Mouse (Mus musculus): ENCODE measurements around the gene Mrpl55.

Mrpl55 gene

DNA sequence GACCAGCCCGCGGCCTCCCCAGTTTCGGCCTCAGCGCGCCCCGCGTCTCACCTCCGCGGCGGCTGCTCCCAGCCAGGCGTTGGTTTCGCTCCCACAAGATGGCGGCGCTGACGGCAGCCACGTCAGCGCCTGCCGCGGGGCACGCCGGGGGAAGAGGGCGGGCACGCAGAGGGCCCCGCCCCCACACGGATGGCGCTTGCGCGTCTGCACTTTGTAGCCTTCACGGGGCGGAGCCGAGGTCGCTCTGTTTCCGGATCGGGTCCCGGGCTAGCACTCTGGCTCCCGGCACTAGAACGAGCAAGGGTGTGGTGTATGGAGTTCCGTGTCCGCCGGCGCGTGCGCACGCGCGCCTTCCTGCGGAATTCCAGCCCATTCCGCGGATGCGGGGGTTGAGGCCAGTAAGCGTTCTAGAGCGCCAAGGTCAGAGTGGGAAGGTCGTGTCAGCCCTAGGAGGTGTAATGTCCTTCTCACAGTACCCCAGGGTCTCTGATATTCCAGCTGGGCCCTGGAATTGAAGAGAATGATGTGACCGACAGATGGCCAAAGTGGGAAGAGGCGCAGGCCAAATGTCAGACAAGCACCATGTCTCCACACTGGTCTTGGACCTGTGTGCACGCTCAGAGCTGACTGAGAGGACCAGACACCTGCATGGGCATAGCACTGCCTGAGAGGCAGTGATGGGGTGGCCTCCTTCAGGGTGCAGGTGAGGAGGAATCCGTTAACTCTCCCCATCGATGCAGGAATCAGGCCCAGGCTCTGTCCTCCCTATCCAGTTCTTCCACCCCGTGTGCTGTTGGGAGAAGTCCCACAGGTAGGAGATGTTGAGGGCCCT, 26.1 kb downstream of the Mrpl55 start, which contains the start of gene Arf1:
Arf1 (minus strand) TSS at position 149 of the 832 bp plus-strand sequence.
- peak; percentile 97 to 99 for DNase-seq

DNA sequence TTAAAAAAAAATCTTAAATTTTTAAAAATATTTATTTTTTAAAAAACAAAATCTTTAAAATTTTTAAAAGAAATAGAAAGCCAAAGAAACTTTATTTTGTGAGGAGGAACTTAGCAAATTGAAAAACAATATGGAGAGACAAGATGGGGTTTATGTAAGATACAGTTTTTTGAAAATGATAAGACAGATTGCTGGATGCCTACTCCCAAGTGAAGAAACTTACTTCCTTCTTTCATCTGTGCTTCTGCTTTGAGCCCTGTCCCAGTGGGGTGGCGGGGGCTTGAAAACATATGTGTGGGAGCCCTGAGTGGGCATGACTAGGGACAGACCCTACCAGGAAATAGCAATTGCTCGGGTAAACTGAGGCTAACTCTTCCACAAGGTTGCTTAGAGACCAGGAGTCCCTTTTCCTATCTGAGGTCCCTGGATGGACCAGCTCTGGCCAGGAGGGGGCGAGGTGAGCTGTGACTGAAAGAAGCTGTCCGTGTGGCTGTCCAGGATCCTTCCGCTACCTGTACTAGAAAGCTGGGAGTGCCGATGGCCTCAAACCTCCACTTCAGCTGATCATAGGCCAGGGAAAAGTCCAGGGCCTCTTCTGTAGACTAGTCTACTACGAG, 28.0 kb downstream of the Mrpl55 start:
- peak; percentile 74 to 90 for DNase-seq

DNA sequence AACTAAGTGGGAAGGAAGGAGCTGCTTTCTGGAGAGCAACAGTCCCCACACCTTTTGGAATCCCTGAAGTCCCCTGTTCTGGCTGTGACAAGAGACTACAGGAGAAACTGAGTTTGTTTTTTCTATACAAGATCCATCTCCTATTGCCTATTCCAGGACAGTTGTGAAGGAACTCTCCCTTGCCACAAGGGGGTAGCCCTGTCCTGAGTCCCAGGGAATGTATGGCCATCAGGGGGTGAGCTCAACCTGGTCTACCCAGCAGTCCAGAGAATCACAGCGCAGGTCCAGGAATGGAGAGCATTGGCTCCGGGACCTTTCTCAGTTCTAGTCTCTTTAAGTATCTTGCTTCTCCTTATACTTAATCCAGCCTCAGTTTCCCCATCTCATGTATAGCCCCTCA, 30.5 kb downstream of the Mrpl55 start:
- DNase-seq = no peak

DNA sequence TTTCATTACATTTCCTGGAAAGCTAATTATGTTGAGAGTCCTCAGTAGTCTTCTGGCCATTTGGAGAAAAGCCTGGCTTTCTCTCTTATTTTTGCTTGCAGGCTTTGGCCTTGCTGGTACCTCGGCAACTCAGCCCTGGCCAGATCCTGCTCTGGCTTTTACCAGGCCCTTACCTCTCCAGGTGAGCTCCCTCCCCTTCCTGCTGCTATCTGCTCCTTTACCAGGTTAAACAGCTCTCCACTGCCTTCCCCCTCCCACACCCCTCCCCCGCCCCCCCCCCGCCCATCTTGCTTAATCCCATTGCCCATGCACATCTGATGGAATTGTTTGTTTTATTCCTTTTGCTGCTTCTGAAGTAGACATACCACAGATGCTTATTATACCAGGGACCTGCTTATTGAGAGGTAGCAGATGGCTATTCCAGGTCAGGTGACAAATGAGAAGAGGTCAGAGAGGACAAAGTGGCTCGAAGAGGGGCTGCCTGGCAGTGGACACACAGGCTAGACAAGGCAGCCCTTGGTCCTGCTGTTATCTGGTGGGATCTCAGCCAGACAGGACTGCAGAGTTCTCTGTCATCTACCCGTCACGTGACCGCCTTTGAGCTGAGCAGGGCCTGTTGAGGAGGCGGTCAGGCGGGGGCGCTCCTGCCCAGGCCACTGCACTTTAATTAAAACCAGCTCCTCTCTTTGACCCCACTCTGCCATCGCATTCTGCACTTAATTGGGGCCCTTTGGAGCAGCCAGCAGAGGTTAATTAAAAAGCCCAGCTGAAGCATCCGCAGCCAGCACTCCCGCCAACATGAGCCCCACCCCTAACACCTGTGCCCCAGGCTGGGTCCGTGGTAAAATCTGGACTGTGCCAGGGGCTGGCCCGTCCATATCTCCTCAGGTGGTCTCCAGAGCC, 36.5 kb downstream of the Mrpl55 start:
- peak; percentile 77 to 87 for DNase-seq

DNA sequence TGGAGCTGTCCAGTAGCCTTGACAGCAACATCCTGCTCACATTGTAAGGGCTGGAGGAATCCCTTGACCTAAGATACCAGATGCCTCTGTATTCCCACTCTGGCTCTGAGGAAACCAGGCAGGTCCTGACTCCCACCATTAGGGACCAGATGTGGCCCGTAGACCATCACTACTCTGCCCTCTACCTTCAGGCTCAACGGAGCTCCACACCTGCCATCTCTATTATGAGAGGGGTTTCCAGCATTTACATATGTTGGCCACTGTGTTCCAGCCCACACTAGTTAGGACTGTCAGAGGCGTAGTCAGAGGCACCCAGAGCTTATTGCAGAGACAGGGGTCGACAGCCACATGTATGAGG, 37.1 kb downstream of the Mrpl55 start:
- DNase-seq = no peak

DNA sequence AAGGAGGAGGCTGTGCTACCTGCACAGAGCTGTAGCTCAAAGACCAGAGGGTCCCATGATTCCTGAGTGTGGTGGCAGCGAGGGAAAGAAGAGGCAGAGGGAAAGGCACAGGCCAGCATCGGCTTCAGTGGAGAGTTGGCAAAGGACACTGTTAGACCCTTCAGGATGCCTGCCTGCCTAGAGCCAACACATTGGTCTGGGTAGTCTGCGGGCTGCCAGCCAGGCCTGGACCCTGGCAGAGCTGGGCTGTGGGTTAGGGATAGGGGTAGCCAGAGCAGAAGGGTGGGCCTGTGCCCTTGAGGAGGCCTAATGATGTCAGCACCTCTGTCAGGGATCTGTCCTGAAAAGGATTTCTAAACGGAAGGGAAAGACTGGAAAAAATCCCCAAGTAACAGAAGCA, 37.5 kb downstream of the Mrpl55 start:
- DNase-seq = no peak

DNA sequence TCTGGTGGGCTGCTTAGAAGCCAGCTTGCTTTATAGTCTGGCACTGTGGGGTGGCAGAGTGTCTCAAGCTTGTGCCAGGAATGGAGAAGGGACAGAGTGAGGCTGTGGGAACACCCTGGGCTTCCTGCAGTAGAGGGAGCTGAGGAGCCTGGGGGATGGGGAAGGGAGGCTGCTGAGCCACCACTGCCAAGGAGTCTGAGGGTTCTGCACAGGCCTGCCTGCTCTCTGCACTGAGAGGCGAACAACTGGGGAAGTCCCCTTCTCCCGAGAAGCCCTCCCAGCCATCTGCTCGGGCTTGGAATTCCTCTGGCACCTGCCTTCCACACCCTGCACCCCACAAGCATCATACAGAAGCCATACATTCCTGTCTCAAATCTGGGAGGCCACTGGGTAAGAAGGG, 39.6 kb downstream of the Mrpl55 start:
- DNase-seq = no peak

DNA sequence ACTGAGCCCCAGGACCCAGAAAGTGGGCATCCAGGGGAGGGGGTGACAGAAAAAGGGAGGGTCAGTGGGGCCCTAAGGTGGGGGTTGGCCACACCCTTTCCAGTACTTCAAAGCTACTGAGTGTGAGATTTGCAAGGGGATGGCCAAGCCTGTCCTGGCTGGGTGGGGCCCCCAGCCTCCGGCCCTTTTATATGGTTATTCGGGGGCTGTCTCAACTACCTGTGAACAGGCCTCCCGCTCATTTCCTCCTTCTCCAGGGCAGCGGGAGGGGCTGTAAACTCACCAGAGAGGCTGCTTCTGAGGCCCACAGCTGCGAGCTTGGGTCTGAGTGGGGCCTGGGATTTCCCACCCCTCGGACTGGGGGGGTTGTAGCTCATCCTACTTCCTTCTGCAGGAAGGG, 41.6 kb downstream of the Mrpl55 start:
- DNase-seq = no peak

DNA sequence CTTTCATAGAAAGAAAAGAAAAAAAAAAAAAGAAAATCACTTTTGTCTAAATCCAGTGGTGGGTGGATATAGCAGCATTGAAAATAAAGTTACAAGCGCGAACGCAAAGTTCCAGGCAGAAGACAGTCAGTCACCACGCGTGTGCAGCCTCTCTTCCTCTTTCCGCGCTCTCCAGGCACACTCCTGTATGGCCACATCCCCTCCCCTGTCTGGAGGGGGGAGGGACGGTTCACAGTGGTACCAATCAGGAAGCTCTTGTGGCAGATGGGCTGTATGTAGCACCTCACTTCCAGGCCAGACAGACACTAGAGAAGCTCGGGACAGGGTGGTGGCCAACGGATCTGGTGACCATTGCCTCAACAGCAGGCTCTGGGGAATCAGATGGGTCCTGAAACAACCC, 45.8 kb downstream of the Mrpl55 start:
- no peak for DNase-seq

Measured in kidney, postnatal 36 days (tissue).